Mouse (Mus musculus) gastrocnemius, adult 18-20 months (tissue): Measurements from ENCODE around the gene Mri1. TPM values are rescaled to one million over a fixed set of nuclear protein-coding genes. Genes with fewer than 3 reads are reported as not detected.

Source experiments
- DNase-seq: peaks from one replicate; pipeline ENCODE4 v3.0.0; 2021; ENCODE audit warnings: low spot score
- microRNA-seq: library from miRNA; unstranded; fragments of <30 nt; microRNA quantifications from one replicate; pipeline ENCODE4 v1.2.0, GENCODE M21; 2021
- total RNA-seq, 2 experiments: library from RNA; stranded (reverse); gene quantifications; 2 replicates each; pipeline ENCODE4 v1.2.3; 2021

Gene Mri1
- total RNA-seq, 2 experiments from 2014 or later, result 13.8 to 19.7 TPM

GRCm38 (mm10) chr8:84203975-84204772, 53.0 kb downstream of the Mri1 start:
- peak; percentile 78 for DNase-seq

GRCm38 (mm10) chr8:84202938-84203917, 53.9 kb downstream of the Mri1 start:
- peak; percentile 82 for DNase-seq

GRCm38 (mm10) chr8:84202466-84202865, 54.7 kb downstream of the Mri1 start:
- peak; percentile 46 for DNase-seq

GRCm38 (mm10) chr8:84201545-84202245, 55.4 kb downstream of the Mri1 start:
- peak; percentile 82 for DNase-seq

GRCm38 (mm10) chr8:84200652-84201544, 56.2 kb downstream of the Mri1 start:
- peak; percentile 84 for DNase-seq

- no peak for DNase-seq
Measured at GRCm38 (mm10) chr8:84200126-84200555, 57.0 kb downstream of the Mri1 start.

Small RNA genes lying within 50 kb of the gene (microRNA-seq; reads per million reads assigned to microRNA genes)
- gene Mir23a (43,680 reads per million, percentile 98 among the genes with 10 or more reads in this experiment), gene Mir24-2 (not detected), gene Mir27a (1,069 reads per million, percentile 84 among the genes with 10 or more reads in this experiment), gene Mir3074-2 (not detected)

Other genes with a start within 250 kb of the Mri1 start
- 1 to 10 TPM; 2.0 to 2.4 TPM for gene 2210011C24Rik, start 245.2 kb downstream of the Mri1 start, total RNA-seq
- gene Palm3, start 235.9 kb downstream of the Mri1 start, total RNA-seq, result under 1 TPM; 0.09 to 0.11 TPM
- under 1 TPM; 0.37 to 0.66 TPM for gene Il27ra, start 214.7 kb downstream of the Mri1 start, total RNA-seq
- not detected for gene Rln3, start 212.3 kb downstream of the Mri1 start, total RNA-seq
- gene Gm10643, start 192.2 kb downstream of the Mri1 start, total RNA-seq, result 1 to 10 TPM; 1.2 TPM
- 1 to 10 TPM; 4.6 to 4.8 TPM for gene Rfx1, start 190.5 kb downstream of the Mri1 start, total RNA-seq
- 1 to 10 TPM; 4.8 to 4.9 TPM for gene Dcaf15, start 152.6 kb downstream of the Mri1 start, total RNA-seq
- gene Podnl1, start 131.3 kb downstream of the Mri1 start, total RNA-seq, result not detected
- gene Cc2d1a, start 109.4 kb downstream of the Mri1 start, total RNA-seq, result 10 to 100 TPM; 15.8 to 16.3 TPM
- gene 4930432K21Rik, start 109.3 kb downstream of the Mri1 start, total RNA-seq, result under 1 TPM; 0.31 to 0.57 TPM
- under 1 TPM in 1 of 2 experiments, not detected in 1; 0.82 TPM for gene Nanos3, start 72.1 kb downstream of the Mri1 start, total RNA-seq
- 1 to 10 TPM; 6.6 to 7.2 TPM for gene Zswim4, start 20.3 kb downstream of the Mri1 start, total RNA-seq
- 100 to 1,000 TPM; 185 to 187 TPM for gene D8Ertd738e, start 7.6 kb downstream of the Mri1 start, total RNA-seq
- 1 to 10 TPM; 7.3 to 9.4 TPM for gene Ccdc130, start 13.1 kb upstream of the Mri1 start, total RNA-seq
- gene Cacna1a, start 131.1 kb upstream of the Mri1 start, total RNA-seq, result 1 to 10 TPM; 3.2 to 3.3 TPM